Mouse (Mus musculus) heart, embryonic 12.5 days (tissue): Measurements from ENCODE around the gene Itsn1. TPM values are rescaled to one million over a fixed set of nuclear protein-coding genes. Genes with fewer than 3 reads are reported as not detected.
A peak's percentile ranks its signal among the peaks of the same experiment; 100 is the strongest.

Source experiments
- ATAC-seq: fragments of 200-750 bp; cut with Nextera tagmentation; 2 replicates; pipeline ENCODE4 v1.8.0; 2017; ENCODE audit warnings: moderate TSS enrichment, moderate library complexity; ENCODE audit not compliant: insufficient number of reproducible peaks, low FRiP score
- H3K27ac ChIP-seq: fragments of 300-500 bp; sonication (generic); 2 replicates; pipeline ENCODE4 v1.5.1; 2016; ENCODE audit warnings: mild to moderate bottlenecking, moderate library complexity; ENCODE audit not compliant: poor library complexity, severe bottlenecking
- H3K27me3 ChIP-seq: fragments of 300-500 bp; sonication (generic); replicated peaks from 2 replicates; pipeline ENCODE4 v1.6.1; 2016; ENCODE audit warnings: mild to moderate bottlenecking, moderate library complexity
- H3K36me3 ChIP-seq: fragments of 300-500 bp; sonication (generic); 2 replicates; pipeline ENCODE4 v1.6.1; 2016; ENCODE audit warnings: mild to moderate bottlenecking, moderate library complexity
- H3K4me1 ChIP-seq: fragments of 300-500 bp; sonication (generic); replicated peaks from 2 replicates; pipeline ENCODE4 v1.6.1; 2016; ENCODE audit warnings: mild to moderate bottlenecking
- H3K4me2 ChIP-seq: fragments of 300-500 bp; sonication (generic); 2 replicates; pipeline ENCODE4 v1.6.1; 2016; ENCODE audit warnings: mild to moderate bottlenecking, moderate library complexity
- H3K4me3 ChIP-seq: fragments of 300-500 bp; sonication (generic); 2 replicates; pipeline ENCODE4 v1.5.1; 2016; ENCODE audit warnings: mild to moderate bottlenecking
- H3K9ac ChIP-seq: fragments of 300-500 bp; sonication (generic); 2 replicates; pipeline ENCODE4 v1.6.1; 2016; ENCODE audit warnings: mild to moderate bottlenecking, moderate library complexity
- H3K9me3 ChIP-seq: fragments of 300-500 bp; sonication (generic); replicated peaks from 2 replicates; pipeline ENCODE4 v1.6.1; 2016; ENCODE audit warnings: mild to moderate bottlenecking, moderate library complexity
- WGBS: fragments of 180-500 bp; shearing (Covaris S2); methylation state at CpG from one replicate; pipeline ENCODE4 v1.1.7; 2016; 5-methylcytosine and 5-hydroxymethylcytosine counted together
- polyA plus RNA-seq: library from polyadenylated mRNA; unstranded; fragments of >200 nt; fragmentation: Nextera tagmentation; extraction: Ambion mirVana; gene quantifications from 2 replicates; pipeline ENCODE4 v1.2.1, GENCODE M21; 2016

The Itsn1 gene
- polyA plus RNA-seq, 1 experiment from 2014 or later = 29.7 TPM

DNA sequence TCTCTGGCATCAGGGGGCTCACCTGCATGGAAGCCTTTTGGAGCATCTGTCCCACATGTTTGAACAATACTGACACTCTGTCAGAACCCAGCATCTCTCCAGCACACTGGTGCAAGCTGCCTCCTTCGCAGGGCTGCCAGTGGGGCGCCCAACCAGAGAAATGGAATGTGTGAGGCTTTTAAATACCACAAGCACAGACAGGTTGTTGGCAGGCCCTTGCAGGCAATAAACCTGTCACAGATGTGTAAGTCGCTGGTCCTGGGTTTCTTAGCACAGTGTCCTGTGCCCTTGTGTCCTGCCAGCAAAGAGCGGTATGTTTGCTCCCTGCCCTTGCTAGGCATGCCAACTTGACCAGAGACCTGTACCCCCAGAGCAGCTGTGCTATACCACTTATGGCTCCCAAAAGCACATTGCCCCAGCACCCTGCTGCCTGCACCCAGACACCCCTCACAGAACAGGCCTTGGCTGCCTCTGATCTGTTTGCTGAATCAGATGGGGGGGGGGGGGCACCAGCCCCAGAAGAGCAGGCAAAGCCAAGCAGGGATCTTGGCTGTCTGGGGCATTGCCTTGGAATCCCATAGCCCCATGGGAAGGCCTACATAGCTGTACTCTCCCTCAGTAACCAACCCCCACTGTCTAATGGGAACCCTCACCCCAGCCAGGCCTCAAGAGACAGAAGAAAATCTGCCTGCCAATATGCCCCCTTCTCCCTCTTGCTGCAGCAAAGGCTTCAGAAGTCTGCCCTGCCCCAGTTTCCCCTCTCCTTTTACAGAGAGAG, 146.7 kb downstream of the Itsn1 start:
- Histone ChIP-seq H3K9me3 (no peaks in the 10 kb centered on the region), H3K9ac (no peak overlapping the region), H3K4me1 (peaks cover 18% of the 10 kb centered on the region), H3K4me3 (no peak overlapping the region), H3K27me3 (no peaks in the 10 kb centered on the region), H3K27ac (no peak overlapping the region; the same call in 1 of the 2 replicates), H3K4me2 (no peak overlapping the region), H3K36me3 (peaks cover 13% of the 10 kb centered on the region)
- 53% methylated on average over 4 of the region's 4 CpGs for WGBS
- no peak for ATAC-seq

- WGBS = 83% methylated on average over 4 of the region's 4 CpGs
- Histone ChIP-seq H3K4me3 (no peak overlapping the region), H3K4me2 (no peak overlapping the region), H3K9ac (no peak overlapping the region), H3K9me3 (no peaks in the 10 kb centered on the region), H3K36me3 (peaks cover 11% of the 10 kb centered on the region; the same call in 1 of the 2 replicates), H3K27ac (no peak overlapping the region; the same call in 1 of the 2 replicates), H3K27me3 (no peaks in the 10 kb centered on the region), H3K4me1 (peaks cover 18% of the 10 kb centered on the region)
- ATAC-seq = no peak
Observed at GRCm38 (mm10) chr16:91876457-91876856, 147.4 kb downstream of the Itsn1 start.

GRCm38 (mm10) chr16:91879101-91879500, 150.0 kb downstream of the Itsn1 start:
- ATAC-seq = no peak
- Histone ChIP-seq H3K27ac (no peak overlapping the region), H3K9ac (no peak overlapping the region), H3K9me3 (no peaks in the 10 kb centered on the region), H3K36me3 (no peaks in the 10 kb centered on the region), H3K4me1 (peaks cover 18% of the 10 kb centered on the region), H3K4me3 (no peak overlapping the region), H3K27me3 (no peaks in the 10 kb centered on the region), H3K4me2 (no peak overlapping the region)
- WGBS = 74% methylated on average over 2 of the region's 2 CpGs

DNA sequence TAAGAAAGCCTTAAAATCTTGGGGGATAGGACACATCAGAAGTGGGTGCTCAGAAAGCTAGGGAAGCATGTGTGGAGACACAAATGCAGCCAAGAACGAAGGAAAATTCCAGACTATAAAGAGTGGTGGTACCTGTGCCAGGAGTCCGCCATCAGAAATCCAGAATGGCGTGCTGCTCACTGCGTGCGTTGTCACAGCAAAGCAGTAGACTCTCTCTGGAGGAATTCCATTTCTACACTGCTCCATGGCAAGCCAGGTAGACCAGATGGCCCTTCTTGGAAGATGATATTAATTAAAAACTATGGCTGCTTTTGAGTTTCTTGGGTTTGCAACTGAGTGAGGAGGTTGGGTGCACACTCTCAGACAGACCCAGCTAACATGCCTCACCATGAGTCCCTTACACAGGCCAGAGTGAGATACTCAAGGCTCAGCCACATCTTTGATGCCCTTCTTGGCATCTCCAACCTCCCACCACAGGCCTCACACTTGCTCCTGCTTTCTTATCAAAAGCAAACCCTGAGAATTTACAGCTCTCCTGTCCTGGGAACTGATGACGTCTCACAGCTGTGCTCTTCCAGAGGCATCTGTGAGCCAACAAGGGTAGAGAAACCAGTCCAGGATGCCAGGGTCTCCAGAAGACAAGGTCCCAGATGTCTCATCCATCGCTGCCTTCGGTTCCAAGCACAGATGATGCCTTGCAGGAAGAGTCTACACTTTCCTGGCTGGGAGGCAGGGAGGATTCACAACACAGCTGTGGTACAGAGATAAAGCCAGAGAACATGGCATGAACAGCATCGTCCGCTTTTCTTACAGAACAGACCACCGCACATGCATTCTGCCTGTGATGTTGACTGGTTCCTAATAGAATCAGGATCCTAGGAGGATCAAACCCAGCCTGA, 152.0 kb downstream of the Itsn1 start:
- H3K9ac ChIP-seq = no peak overlapping the region
- H3K9me3 ChIP-seq = no peaks in the 10 kb centered on the region
- no peaks in the 10 kb centered on the region for H3K27me3 ChIP-seq
- ATAC-seq = no peak
- no peaks in the 10 kb centered on the region for H3K36me3 ChIP-seq
- no peak overlapping the region for H3K4me3 ChIP-seq
- peaks cover 9% of the 10 kb centered on the region for H3K4me1 ChIP-seq
- H3K27ac ChIP-seq = no peak overlapping the region
- 83% methylated on average over 11 of the region's 11 CpGs for WGBS
- H3K4me2 ChIP-seq = no peak overlapping the region

DNA sequence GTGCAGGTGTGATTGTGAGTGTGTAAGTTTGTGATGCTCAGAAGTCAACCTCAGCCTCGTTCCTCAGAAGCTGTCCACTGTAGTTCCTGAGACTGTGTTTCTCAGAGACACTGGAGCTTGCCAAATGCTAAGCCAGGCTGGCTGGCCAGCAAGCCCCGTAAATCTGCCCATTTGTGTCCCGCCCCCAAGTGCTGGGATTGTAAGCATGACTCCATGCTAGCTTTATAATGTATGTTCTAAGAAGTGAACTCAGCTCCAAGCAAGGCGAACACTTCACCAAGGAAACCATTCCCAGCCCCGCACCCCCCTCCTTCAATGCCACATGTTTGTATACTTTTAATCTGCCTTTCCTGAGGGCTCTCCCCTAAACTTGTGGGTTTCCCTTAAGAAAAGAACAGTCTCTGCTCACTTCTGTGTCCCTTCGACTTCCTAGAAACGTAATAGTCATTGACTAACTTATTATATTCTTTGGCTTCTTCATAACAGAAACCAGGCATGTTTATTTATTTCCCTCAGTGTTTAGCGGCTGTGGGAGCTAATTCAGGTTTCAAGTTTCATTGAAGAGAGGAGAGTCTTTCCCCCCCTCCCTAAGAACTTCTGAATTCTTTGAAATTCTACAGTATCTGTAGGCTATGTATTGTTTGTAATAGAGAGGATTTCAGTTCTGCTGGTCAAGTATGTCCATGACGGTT, 153.2 kb downstream of the Itsn1 start:
- 78% methylated on average over 9 of the region's 9 CpGs for WGBS
- H3K9me3 ChIP-seq = no peaks in the 10 kb centered on the region
- no peak for ATAC-seq
- H3K4me3 ChIP-seq = no peak overlapping the region
- H3K9ac ChIP-seq = no peak overlapping the region
- H3K4me1 ChIP-seq = 0 out of 2 replicates have a peak, but pooled peaks cover 5% of the 10 kb centered on the region
- no peaks in the 10 kb centered on the region for H3K36me3 ChIP-seq
- H3K4me2 ChIP-seq = no peak overlapping the region
- no peak overlapping the region for H3K27ac ChIP-seq
- H3K27me3 ChIP-seq = no peaks in the 10 kb centered on the region

GRCm38 (mm10) chr16:91883636-91884035, 154.6 kb downstream of the Itsn1 start:
- H3K9ac ChIP-seq = no peak overlapping the region
- H3K27ac ChIP-seq = no peak overlapping the region
- no peaks in the 10 kb centered on the region for H3K27me3 ChIP-seq
- no peak for ATAC-seq
- H3K36me3 ChIP-seq = no peaks in the 10 kb centered on the region
- 88% methylated on average over 2 of the region's 2 CpGs for WGBS
- 0 out of 2 replicates have a peak, but pooled peaks cover 5% of the 10 kb centered on the region for H3K4me1 ChIP-seq
- no peak overlapping the region for H3K4me3 ChIP-seq
- H3K4me2 ChIP-seq = no peak overlapping the region
- no peaks in the 10 kb centered on the region for H3K9me3 ChIP-seq

DNA sequence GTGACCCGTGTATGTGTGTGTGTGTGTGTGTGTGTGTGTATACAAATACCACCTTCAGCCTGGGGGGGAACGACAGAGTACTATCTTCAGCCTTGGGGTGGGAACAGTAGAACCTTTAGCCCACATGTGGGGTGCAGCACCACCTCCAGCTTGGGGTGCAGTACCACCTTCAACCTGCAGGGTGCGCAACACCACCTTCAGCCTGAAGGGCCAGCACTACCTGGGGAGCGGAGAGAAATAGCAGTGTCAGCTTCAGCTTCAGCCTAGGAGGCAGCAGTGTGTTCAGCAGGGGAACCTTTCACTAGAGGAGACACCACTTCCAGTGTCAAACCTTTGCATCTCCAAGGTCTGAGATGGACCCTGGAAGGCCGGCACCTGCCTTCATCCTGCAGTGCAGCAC, 155.1 kb downstream of the Itsn1 start:
- 61% methylated on average over 5 of the region's 5 CpGs for WGBS
- Histone ChIP-seq H3K9me3 (no peaks in the 10 kb centered on the region), H3K9ac (no peak overlapping the region), H3K27ac (no peak overlapping the region), H3K36me3 (no peaks in the 10 kb centered on the region), H3K4me1 (0 out of 2 replicates have a peak, but pooled peaks cover 5% of the 10 kb centered on the region), H3K4me3 (no peak overlapping the region), H3K4me2 (no peak overlapping the region), H3K27me3 (no peaks in the 10 kb centered on the region)
- peak; percentile 16 for ATAC-seq

GRCm38 (mm10) chr16:91885389-91886122, 156.5 kb downstream of the Itsn1 start:
- Histone ChIP-seq H3K9ac (peak overlapping the region; percentile 4; the same call in 1 of the 2 replicates), H3K36me3 (no peaks in the 10 kb centered on the region), H3K4me1 (peaks cover 9% of the 10 kb centered on the region; the same call in 1 of the 2 replicates), H3K4me3 (peak overlapping the region; percentile 19), H3K27me3 (no peaks in the 10 kb centered on the region), H3K4me2 (peak overlapping the region; percentile 55), H3K27ac (no peak overlapping the region), H3K9me3 (no peaks in the 10 kb centered on the region)
- ATAC-seq = no peak
- 8% methylated on average over 19 of the region's 19 CpGs for WGBS

DNA sequence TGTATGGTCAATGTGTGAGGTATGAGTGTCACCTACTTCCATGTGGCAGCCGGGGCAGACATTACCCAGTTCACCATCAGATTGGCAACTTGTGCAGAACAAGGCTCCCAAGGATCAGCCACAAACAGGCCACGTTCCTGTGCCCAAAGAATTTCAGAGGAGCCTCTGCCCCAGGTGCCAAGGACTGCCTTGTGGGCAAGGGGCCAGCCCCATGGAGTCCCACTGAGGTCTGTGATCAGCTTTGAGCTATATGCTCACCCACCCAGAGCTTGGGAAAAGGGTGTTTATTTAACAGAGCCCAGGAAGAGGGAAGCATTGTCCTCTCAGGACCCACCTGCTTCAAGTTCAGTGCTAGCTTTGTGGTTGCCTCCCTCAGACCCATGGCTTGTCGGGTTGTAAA, 159.3 kb downstream of the Itsn1 start:
- Histone ChIP-seq H3K36me3 (no peaks in the 10 kb centered on the region), H3K9ac (no peak overlapping the region), H3K27me3 (no peaks in the 10 kb centered on the region), H3K4me1 (peaks cover 9% of the 10 kb centered on the region; the same call in 1 of the 2 replicates), H3K4me3 (no peak overlapping the region), H3K9me3 (no peaks in the 10 kb centered on the region), H3K27ac (no peak overlapping the region), H3K4me2 (no peak overlapping the region)
- WGBS = 85% methylated on average over 3 of the region's 3 CpGs
- no peak for ATAC-seq

DNA sequence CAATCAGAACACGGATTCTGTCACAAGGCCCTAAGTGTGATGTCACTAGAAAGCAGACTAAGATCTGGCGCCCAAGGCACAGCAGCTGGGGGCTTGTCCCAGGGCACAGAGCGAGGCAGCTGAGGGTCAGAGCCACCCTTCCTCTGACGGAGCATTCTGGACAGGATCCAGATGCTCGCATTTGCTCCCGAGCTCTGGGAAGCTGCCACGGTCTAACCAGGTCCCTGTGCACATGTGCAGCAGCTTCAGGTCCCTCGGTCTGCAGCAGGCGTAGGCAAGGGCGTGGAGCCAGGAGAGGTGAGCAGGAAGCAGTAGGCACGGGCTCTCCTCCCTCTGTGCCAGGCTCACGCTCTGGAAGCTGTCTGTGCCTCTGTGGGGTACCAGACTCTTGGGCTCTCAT, 160.8 kb downstream of the Itsn1 start:
- Histone ChIP-seq H3K4me1 (peaks cover 9% of the 10 kb centered on the region; the same call in 1 of the 2 replicates), H3K36me3 (no peaks in the 10 kb centered on the region), H3K4me2 (no peak overlapping the region), H3K27ac (no peak overlapping the region), H3K9ac (no peak overlapping the region), H3K9me3 (no peaks in the 10 kb centered on the region), H3K4me3 (no peak overlapping the region), H3K27me3 (no peaks in the 10 kb centered on the region)
- no peak; the same call in 1 of the 2 replicates for ATAC-seq
- 50% methylated on average over 12 of the region's 12 CpGs for WGBS
